Mouse (Mus musculus): ENCODE data around the gene Ppp1r14b. TPM values are rescaled to one million over a fixed set of nuclear protein-coding genes. Genes with fewer than 3 reads are reported as not detected.

Gene Ppp1r14b
- total RNA-seq, 2 experiments from 2014 or later, result 113 to 131 TPM

GRCm38 (mm10) chr19:6942249-6942691 is 32.5 kb upstream of the Ppp1r14b start, which contains the start of gene Gpr137:
Gpr137 (minus strand) TSS chr19:6942480.
- DNase-seq, result peak; percentile 97

- no peak for DNase-seq
These were observed 32.0 kb upstream of the Ppp1r14b start for GRCm38 (mm10) chr19:6942764-6943163.

GRCm38 (mm10) chr19:6943709-6944108 is 31.1 kb upstream of the Ppp1r14b start:
- DNase-seq, result no peak

GRCm38 (mm10) chr19:6947742-6948141 is 27.0 kb upstream of the Ppp1r14b start:
- DNase-seq, result no peak

GRCm38 (mm10) chr19:6948186-6948585 is 26.6 kb upstream of the Ppp1r14b start:
- no peak for DNase-seq

- no peak for DNase-seq
These were observed 25.2 kb upstream of the Ppp1r14b start for GRCm38 (mm10) chr19:6949532-6949931.

- no peak for DNase-seq
These were observed 24.8 kb upstream of the Ppp1r14b start for GRCm38 (mm10) chr19:6949951-6950350.

- DNase-seq, result peak; percentile 50
These were observed 24.1 kb upstream of the Ppp1r14b start for GRCm38 (mm10) chr19:6950613-6951153.

GRCm38 (mm10) chr19:6951381-6951968 is 23.3 kb upstream of the Ppp1r14b start:
- DNase-seq, result peak; percentile 96

GRCm38 (mm10) chr19:6951994-6952711 is 22.6 kb upstream of the Ppp1r14b start:
- DNase-seq, result peak; percentile 85

GRCm38 (mm10) chr19:6952712-6953037 is 22.1 kb upstream of the Ppp1r14b start:
- peak; percentile 52 for DNase-seq

GRCm38 (mm10) chr19:6954046-6954445 is 20.7 kb upstream of the Ppp1r14b start:
- DNase-seq, result no peak

GRCm38 (mm10) chr19:6955424-6955823 is 19.3 kb upstream of the Ppp1r14b start:
- DNase-seq, result no peak

GRCm38 (mm10) chr19:6956461-6956860 is 18.3 kb upstream of the Ppp1r14b start:
- no peak for DNase-seq

GRCm38 (mm10) chr19:6968491-6969271 is 6.1 kb upstream of the Ppp1r14b start:
- DNase-seq, result no peak

GRCm38 (mm10) chr19:6969291-6969664 is 5.5 kb upstream of the Ppp1r14b start:
- DNase-seq, result no peak

- DNase-seq, result peak; percentile 82
These were observed 4.9 kb upstream of the Ppp1r14b start for GRCm38 (mm10) chr19:6969665-6970381.

GRCm38 (mm10) chr19:6970460-6971085 is 4.2 kb upstream of the Ppp1r14b start:
- DNase-seq, result no peak

- no peak for DNase-seq
These were observed 3.1 kb upstream of the Ppp1r14b start for GRCm38 (mm10) chr19:6971644-6972043.

GRCm38 (mm10) chr19:6972247-6972917 is 2.4 kb upstream of the Ppp1r14b start:
- DNase-seq, result no peak

GRCm38 (mm10) chr19:6973581-6974190 is 1.1 kb upstream of the Ppp1r14b start:
- no peak for DNase-seq
